Mouse (Mus musculus) induced T-regulatory cell, adult 2 months (primary cell): ENCODE measurements around the gene Sds.

Experiments used
- DNase-seq: peaks from one replicate; pipeline ENCODE4 v3.0.0-alpha.2; 2012; ENCODE audit warnings: low read depth

The Sds gene

DNA sequence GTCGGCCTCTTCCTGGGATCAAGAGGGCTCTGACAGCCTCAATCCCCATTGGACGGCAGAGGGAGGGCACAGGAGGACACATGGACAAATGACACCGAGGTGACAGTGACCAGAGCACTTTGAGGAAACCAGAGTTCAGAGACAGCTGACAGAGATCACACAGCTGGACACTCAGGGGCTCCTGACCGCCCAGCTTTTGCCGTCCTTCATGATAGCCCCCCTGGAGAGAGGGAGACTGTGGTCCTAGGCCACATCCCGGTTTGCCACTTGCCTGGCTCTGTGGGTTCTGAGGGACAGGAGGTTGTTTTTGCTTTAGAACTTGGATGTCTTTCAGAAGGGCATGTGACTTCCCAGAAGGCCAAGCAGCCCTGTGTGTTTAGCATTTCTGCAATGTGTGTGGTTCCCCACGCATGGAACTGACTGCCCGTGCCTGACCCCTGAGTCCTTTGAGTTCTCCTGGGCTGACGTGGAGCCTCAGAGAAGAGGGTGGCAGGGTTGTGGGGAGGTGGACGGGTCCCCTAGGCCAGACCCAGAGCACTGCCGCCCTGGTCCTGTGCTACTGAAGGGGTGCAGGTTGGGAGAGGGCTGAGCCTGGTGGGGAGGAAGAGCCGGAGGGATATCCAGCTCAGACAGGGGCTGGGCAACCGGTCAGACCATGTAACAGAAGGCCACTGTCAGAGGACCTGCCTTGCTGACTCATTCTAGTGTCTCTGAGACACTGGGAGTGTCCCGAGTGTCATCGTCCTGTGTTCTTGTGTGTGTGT, 40.1 kb downstream of the Sds start:
- DNase-seq, result no peak

DNA sequence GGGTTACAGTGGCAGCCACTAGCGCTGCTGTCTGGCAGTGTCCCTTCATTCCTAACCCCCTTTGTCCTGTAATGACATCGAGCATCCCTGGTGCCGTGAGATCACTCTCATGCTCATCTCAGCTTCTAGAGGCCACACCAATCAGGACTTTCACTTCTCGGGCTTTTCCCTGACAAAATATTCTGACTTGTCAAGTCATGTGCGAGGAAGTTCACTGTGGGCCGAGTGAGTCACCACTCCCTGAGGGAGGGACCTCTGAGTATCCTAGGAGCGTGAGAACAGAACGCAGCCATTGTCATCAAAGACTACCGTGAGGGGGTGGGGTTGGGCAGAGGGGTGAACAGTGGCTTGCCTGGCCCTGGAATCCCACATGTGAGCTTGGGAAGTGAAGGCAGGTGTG, 41.2 kb downstream of the Sds start:
- DNase-seq, result no peak

DNA sequence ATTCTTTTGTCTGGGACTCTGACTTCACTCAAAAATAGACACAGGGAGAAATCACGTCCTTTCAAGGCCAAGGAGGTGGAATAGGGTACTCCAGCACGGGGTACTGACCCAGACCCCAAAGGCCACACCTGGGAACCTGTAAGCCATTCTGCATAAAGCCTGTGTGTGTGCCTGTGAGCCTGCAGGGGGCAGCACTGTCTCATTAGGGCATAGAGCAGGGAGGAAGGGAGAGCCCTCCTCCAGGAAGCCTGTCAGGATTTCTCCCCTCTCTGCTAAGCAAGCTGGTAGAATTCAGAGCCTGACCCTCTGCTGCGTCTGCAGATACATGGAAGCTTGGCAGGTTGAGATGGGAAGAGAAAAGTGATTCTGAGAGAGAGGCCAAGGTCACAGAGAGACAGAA, 46.3 kb downstream of the Sds start:
- peak; percentile 73 for DNase-seq

DNA sequence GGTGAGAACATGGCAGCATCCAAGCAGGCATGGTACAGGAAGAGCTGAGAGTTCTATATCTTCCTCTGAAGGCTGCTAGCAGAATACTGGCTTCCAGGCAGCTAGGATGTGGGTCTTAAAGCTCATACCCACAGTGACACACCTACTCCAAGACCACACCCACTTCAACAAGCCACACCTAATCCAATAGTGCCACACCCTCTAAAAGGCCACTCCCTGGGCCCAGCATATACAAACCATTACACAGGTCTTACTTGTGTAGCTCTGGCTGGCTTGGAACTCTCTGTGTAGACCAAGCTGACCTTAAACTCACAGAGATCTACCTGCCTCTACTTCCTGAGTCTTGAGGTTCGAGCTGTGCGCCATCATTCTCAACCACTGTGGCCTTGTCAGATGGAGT, 48.4 kb downstream of the Sds start:
- no peak for DNase-seq

DNA sequence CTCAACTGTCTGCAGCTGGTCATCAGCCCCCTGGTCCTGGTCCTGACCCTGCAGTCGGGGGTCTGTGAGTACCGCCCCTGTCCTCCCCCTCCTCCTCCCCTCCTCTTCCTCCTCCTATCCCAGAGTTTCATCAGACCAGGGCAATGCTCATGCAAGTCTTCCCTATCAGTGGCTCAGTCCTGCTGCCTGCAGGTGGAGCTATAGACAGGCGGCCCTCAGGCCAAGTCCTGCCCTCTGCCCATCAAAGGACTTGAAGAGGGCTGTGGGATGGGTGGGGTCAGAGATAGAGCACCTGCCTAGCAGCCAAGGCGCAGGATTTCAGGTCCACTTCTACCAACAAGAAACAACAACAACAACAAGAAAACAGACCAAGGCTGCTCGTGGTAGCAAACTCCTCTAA, 49.4 kb downstream of the Sds start:
- DNase-seq, result no peak

DNA sequence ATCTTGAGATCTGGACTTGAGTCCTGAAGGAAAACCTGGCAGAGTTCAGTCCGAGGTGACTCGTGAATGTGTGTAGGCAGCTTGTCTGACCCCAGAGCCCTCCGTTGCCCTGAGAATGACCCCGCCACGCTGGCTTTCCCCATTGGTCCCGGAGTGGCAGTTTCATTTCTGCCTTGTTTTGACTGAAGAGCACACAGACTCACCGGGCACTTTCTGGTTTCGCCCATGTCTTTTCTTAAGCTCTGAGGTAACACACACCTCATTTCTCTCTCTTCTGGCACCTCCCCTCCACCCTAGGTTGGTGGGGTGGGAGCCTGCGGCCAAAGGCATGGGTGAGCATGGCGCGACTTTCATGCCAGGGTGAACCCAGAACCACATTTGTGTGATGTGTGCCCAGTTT, 50.0 kb downstream of the Sds start:
- DNase-seq, result no peak

DNA sequence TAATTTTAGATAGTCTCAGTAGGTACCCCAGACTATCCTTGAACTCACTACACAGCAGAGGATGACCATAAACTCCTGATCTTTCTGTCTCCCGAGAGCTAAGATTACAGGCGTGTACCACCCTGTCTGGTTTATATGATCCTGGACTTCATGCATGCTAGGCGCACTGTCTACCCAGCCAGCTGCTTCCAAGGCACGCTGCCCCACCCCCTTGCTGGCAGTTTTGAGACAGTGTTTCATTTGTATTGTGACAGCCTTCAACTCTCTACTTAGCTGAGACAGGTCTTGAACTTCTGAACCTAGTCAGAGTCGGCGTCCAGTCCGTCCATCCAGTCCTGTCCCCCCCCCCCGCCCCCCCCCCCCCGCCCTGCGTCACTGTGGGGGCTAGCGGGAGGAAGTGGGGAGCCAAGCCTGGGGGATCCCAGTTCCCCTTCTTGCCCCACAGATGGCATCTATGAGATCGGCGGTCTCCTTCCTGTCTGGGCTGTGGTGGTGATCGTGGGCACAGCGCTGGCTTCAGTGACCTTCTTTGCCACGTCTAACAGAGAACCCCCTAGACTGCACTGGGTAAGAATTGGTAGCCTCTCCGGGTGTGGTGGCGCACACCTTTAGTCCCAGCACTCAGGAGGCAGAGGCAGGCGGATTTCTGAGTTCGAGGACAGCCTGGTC, 51.1 kb downstream of the Sds start:
- DNase-seq, result no peak

DNA sequence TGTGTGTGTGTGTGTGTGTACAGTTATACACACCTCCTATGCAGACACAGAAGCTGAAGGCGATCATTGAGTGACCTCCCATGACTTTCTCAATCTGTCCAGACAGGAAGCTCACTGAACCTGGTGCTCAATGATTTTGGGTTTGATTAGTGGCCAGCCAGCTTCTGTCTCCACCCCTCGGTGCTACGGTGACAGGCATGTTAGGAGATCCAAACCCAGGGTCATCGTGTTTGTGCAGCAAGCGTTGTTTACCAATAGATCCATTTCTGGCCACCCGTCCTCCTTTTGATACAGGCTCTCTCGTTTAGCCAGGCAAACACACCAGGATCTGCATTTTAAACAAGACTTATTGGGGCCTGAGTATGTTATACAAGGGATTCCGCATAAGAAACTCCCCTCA, 55.3 kb downstream of the Sds start:
- no peak for DNase-seq
